29 mouse cellular contexts compared by ENCODE assay signal in the genomic region with DNA sequence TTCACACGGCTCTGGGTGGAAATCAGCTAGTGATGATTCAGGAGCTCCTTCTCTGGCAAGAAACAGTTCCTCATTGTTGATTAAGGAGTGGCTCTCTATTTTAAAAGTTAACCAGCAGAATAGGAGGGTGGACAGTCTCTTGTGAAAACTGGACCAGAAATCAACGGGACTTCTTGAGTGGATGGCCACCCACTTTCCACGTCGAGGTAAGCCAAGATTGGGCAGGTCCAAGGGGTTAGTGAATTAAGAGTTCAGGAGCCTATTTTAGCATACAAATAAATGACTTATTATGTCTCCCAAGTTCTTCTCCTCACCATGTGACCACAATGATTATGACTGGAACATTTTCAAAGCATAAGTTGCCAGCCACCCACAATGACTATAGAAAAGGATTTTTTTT.
DNase-seq lines count a peak whose midpoint lies in the region; ATAC-seq and TF ChIP-seq lines count a peak whose summit lies in the region.
"Had no signal": no experiment of that assay in that cellular context is flagged by ENCODE, and none has a peak within 500 bp of the region (broad histone marks: within the 10 kb centered on the region; RNA-seq: fewer than 3 reads in every experiment).

No protein-coding gene starts in this region.

- no peak for DNase-seq in forebrain, embryonic 10.5 days (ENCODE audit: extremely low spot score, low spot score)
- peak; percentile 52 for DNase-seq in kidney, adult 2 months
- peak; percentile 10 for DNase-seq in layer of hippocampus, adult 9-11 months
- no peak for DNase-seq in layer of hippocampus, postnatal 36 days
- DNase-seq in right cerebral cortex, adult 18-20 months = peak; percentile 1
- no peak for DNase-seq in right cerebral cortex, postnatal 36 days (ENCODE audit: low spot score in 2 of 2)
- DNase-seq: adrenal gland, adult 8-10 months; adrenal gland, postnatal 14 days; adrenal gland, postnatal 36 days; B cell, adult 2 months; cerebellum, adult 11 months; cerebellum, adult 18-20 months; cerebellum, adult 8-10 months; cerebellum, adult 9-11 months; cerebellum, postnatal 14 days; cerebellum, postnatal 36 days; embryo, embryonic 11 days had no signal

- H3K4me1 ChIP-seq in forebrain, embryonic 16.5 days (replicated peaks; ENCODE audit: control insufficient read depth, insufficient read depth, low read length) = no peaks in the 10 kb centered on the region
- peaks cover 4% of the 10 kb centered on the region; the same call in 1 of the 2 replicates for H3K4me1 ChIP-seq in forebrain, embryonic 10.5 days
- H3K4me1 ChIP-seq in kidney, adult 2 months (ENCODE audit: control insufficient read depth, insufficient read depth, low read length) = no peaks in the 10 kb centered on the region
- no peaks in the 10 kb centered on the region for H3K4me1 ChIP-seq in kidney, embryonic 15.5 days
- H3K4me1 ChIP-seq: embryonic facial prominence, embryonic 15.5 days had no signal

- no peaks in the 10 kb centered on the region for H3K36me3 ChIP-seq in forebrain, embryonic 16.5 days (ENCODE audit: control insufficient read depth, insufficient read depth)
- no peaks in the 10 kb centered on the region for H3K36me3 ChIP-seq in forebrain, embryonic 10.5 days (replicated peaks)
- H3K36me3 ChIP-seq in kidney, adult 2 months (ENCODE audit: control insufficient read depth, insufficient read depth, low read length) = no peaks in the 10 kb centered on the region
- H3K36me3 ChIP-seq in kidney, embryonic 15.5 days = no peaks in the 10 kb centered on the region
- H3K36me3 ChIP-seq: embryonic facial prominence, embryonic 13.5 days; embryonic facial prominence, embryonic 15.5 days; forebrain, embryonic 15.5 days; G1E had no signal

- no peaks in the 10 kb centered on the region for H3K27me3 ChIP-seq in forebrain, embryonic 16.5 days (replicated peaks; ENCODE audit: control insufficient read depth, insufficient read depth, low read length)
- H3K27me3 ChIP-seq in forebrain, embryonic 10.5 days (ENCODE audit: poor library complexity, severe bottlenecking) = no peaks in the 10 kb centered on the region
- no peaks in the 10 kb centered on the region for H3K27me3 ChIP-seq in kidney, adult 2 months (replicated peaks; ENCODE audit: control insufficient read depth, insufficient read depth, low read length)
- H3K27me3 ChIP-seq in kidney, embryonic 15.5 days = no peaks in the 10 kb centered on the region
- H3K27me3 ChIP-seq: CH12.LX; embryonic facial prominence, embryonic 13.5 days; embryonic facial prominence, embryonic 15.5 days; forebrain, embryonic 13.5 days; forebrain, embryonic 15.5 days; Patski had no signal

- H3K4me3 ChIP-seq in forebrain, embryonic 16.5 days (replicated peaks; ENCODE audit: low read length) = no peak overlapping the region
- no peak overlapping the region for H3K4me3 ChIP-seq in forebrain, embryonic 10.5 days
- H3K4me3 ChIP-seq in kidney, adult 2 months (ENCODE audit: insufficient read depth, low read depth, low read length) = no peak overlapping the region
- no peak overlapping the region for H3K4me3 ChIP-seq in kidney, embryonic 15.5 days (replicated peaks)
- H3K4me3 ChIP-seq: embryonic facial prominence, embryonic 13.5 days; embryonic facial prominence, embryonic 15.5 days; erythroblast, embryonic 14.5 days; forebrain, embryonic 13.5 days; forebrain, embryonic 15.5 days had no signal

- H3K9ac ChIP-seq in forebrain, embryonic 16.5 days (replicated peaks; ENCODE audit: low read depth, low read length) = no peak overlapping the region
- no peak overlapping the region for H3K9ac ChIP-seq in kidney, embryonic 15.5 days
- H3K9ac ChIP-seq: embryonic facial prominence, embryonic 13.5 days; embryonic facial prominence, embryonic 15.5 days; forebrain, embryonic 13.5 days; forebrain, embryonic 15.5 days had no signal

- H3K4me2 ChIP-seq in forebrain, embryonic 16.5 days (ENCODE audit: low read length) = no peak overlapping the region
- H3K4me2 ChIP-seq in kidney, embryonic 15.5 days = no peak overlapping the region
- H3K4me2 ChIP-seq: embryonic facial prominence, embryonic 13.5 days; embryonic facial prominence, embryonic 15.5 days; forebrain, embryonic 13.5 days; forebrain, embryonic 15.5 days had no signal

- H3K9me3 ChIP-seq in forebrain, embryonic 16.5 days (ENCODE audit: control insufficient read depth, low read length) = no peaks in the 10 kb centered on the region
- no peaks in the 10 kb centered on the region for H3K9me3 ChIP-seq in forebrain, embryonic 10.5 days
- H3K9me3 ChIP-seq in kidney, embryonic 15.5 days (replicated peaks) = no peaks in the 10 kb centered on the region
- H3K9me3 ChIP-seq: embryonic facial prominence, embryonic 13.5 days; embryonic facial prominence, embryonic 15.5 days; forebrain, embryonic 13.5 days; forebrain, embryonic 15.5 days had no signal

- WGBS in forebrain, embryonic 16.5 days = 76% methylated on average over 4 of the region's 4 CpGs
- WGBS in forebrain, embryonic 10.5 days = 87% methylated on average over 4 of the region's 4 CpGs
- WGBS in kidney, adult 2 months = 65% methylated on average over 4 of the region's 4 CpGs
- 74% methylated on average over 4 of the region's 4 CpGs for WGBS in kidney, embryonic 15.5 days

- no peak for TF ChIP-seq POLR2A in kidney, adult 2 months (IDR thresholded peaks at IDR 0.05; ENCODE audit: low read depth, low read length)

- TF ChIP-seq CTCF in kidney, adult 2 months (conservative IDR thresholded peaks at IDR 0.05; ENCODE audit: insufficient read depth, insufficient read length, low read depth, low read length) = no peak

- peak; percentile 28; the same call in 1 of the 2 replicates for ATAC-seq in forebrain, embryonic 16.5 days
- ATAC-seq in kidney, embryonic 15.5 days (replicated peaks; ENCODE audit: low FRiP score) = no peak
- ATAC-seq: activated CD4-positive, CD25-positive, alpha-beta regulatory T cell, adult 4 months; CD4-positive, CD25-positive, alpha-beta regulatory T cell, adult 4 months; Patski had no signal

- H3K27ac ChIP-seq in forebrain, embryonic 16.5 days (ENCODE audit: low read length) = no peak overlapping the region
- H3K27ac ChIP-seq in forebrain, embryonic 10.5 days = no peak overlapping the region
- no peak overlapping the region for H3K27ac ChIP-seq in kidney, adult 2 months (ENCODE audit: insufficient read depth, low read depth, low read length)
- H3K27ac ChIP-seq in kidney, embryonic 15.5 days = no peak overlapping the region
- H3K27ac ChIP-seq: embryonic facial prominence, embryonic 13.5 days; embryonic facial prominence, embryonic 15.5 days; forebrain, embryonic 13.5 days; forebrain, embryonic 15.5 days had no signal

Comparison
In these comparisons a context has a peak if more than half of its experiments do, and no peak if none do; other contexts are left out.
1. DNase-seq: peak in kidney, adult 2 months (single experiment), layer of hippocampus, adult 9-11 months (single experiment) and right cerebral cortex, adult 18-20 months (single experiment); none in forebrain, embryonic 10.5 days (single experiment), layer of hippocampus, postnatal 36 days (0 of 2) and right cerebral cortex, postnatal 36 days (0 of 2).